Mouse (Mus musculus) kidney, adult 2 months (tissue): ENCODE data around the gene Anp32e.

ENCODE experiments used
- CTCF ChIP-seq: fragments of 200-500 bp; conservative IDR thresholded peaks from 2 replicates; pipeline ENCODE4 v1.5.1; 2011; ENCODE audit warnings: low read depth, mild to moderate bottlenecking, control low read depth, low read length, moderate library complexity, mixed read lengths; ENCODE audit not compliant: insufficient read depth, insufficient read length
- POLR2A ChIP-seq: fragments of 200-500 bp; IDR thresholded peaks from one replicate; pipeline ENCODE4 v1.6.1; 2011; ENCODE audit warnings: low read depth, low read length, control low read depth

GRCm38 (mm10) chr3:95902643-95903042, 26.4 kb upstream of the Anp32e start:
- no peak for TF ChIP-seq CTCF
- no peak for TF ChIP-seq POLR2A
